Mouse (Mus musculus) lung, postnatal 25 days (tissue): ENCODE measurements at regions not wholly inside any gene's neighbourhood (a gene's known extent, or its start where the extent isn't known, plus 50 kb on each side); places are given as distances from the start of the nearest gene placed in this dataset.
"Not testable (repeated sequence)": the region's sequence is repeated elsewhere in the genome, so short reads cannot be mapped to it uniquely, and the experiment has no call there.

Experiments
- DNase-seq: peaks from one replicate; pipeline ENCODE4 v3.0.0; 2022; ENCODE audit warnings: low spot score

GRCm38 (mm10) chr12:115121899-115122298 is 925.6 kb upstream of the Zfp386 start:
- no peak for DNase-seq

DNA sequence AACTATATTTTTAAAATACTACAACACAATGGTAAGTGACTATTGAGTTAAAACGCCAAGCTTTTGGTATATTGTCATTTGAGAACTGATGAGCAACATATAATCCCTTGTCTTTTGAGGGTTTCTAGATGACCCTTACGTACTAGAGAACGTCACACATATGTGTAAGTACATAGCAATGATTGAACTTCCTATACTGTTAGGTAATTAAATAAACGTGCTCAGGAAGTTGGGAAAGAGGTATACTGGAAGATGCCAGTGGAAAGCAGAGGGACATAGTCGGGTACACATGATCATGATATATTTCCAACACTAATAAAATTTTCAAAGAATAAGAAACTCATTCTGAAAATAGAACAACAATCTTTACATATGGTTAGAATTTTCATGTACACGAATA is 914.6 kb upstream of the Zfp386 start:
- not testable (repeated sequence) for DNase-seq

DNA sequence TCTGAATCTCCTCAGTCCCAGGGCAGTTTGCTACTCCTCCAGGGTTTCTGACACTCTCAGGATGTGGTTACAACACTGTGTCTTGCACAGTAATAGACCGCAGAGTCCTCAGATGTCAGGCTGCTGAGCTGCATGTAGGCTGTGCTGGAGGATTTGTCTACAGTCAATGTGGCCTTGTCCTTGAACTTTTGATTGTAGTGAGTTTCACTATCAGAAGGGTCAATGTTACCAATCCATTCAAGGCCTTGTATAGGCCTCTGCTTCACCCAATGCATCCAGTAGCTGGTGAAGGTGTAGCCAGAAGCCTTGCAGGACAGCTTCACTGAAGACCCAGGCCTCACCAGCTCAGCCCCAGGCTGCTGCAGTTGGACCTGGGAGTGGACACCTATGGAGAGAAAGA is 902.1 kb upstream of the Zfp386 start:
- not testable (repeated sequence) for DNase-seq

DNA sequence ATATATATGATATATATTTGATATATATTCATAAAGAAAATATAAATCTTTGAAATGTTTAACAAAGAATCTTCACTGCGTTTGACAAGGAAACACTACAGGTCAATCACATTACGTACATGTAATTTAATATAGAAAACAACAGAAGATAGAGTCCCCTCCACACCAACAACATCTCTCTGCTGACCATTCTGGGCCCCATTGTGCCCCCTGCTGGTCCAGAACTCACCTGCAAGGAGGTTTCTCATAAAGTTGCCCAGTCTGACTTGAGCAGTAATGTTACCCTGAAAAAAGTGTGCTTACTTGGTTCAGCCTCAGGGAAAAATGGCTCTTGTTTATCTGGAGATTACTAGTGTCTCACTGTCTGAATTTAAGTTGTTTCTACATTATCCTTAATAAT is 901.1 kb upstream of the Zfp386 start:
- not testable (repeated sequence) for DNase-seq

GRCm38 (mm10) chr12:115151967-115152366 is 895.6 kb upstream of the Zfp386 start:
- DNase-seq, result not testable (repeated sequence)

DNA sequence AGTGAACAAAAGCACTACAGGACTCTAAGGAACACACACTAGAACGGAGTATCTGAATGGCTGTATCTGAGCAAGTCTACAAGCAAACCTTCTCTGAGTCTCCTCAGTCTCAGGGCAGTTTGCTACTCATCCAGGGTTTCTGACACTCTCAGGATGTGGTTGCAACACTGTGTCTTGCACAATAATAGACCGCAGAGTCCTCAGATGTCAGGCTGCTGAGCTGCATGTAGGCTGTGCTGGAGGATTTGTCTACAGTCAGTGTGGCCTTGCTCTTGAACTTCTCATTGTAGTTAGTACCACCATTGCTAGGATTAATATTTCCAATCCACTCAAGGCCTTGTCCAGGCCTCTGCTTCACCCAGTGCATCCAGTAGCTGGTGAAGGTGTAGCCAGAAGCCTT is 889.3 kb upstream of the Zfp386 start:
- not testable (repeated sequence) for DNase-seq

- not testable (repeated sequence) for DNase-seq
Measured at GRCm38 (mm10) chr12:115158717-115159232, 888.7 kb upstream of the Zfp386 start.

DNA sequence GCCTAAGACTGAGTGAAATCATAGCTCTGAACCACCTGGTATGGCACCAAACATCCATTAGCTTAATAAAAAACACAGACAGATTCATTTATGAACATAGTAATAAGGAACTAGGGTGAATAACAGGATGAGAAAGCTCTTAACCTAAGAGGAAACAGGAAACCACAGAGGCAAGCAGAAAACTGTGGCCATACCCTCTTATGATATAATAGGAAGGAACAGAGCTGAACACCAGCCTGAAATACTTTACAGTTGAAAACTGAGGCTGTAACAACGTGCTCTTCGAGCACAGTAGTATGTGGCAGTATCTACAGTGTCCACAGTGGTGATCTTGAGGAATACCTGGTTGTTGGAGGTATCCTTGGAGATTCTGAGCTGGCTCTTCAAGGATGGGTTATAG is 882.0 kb upstream of the Zfp386 start:
- peak; percentile 10 for DNase-seq

GRCm38 (mm10) chr12:115166006-115166405 is 881.5 kb upstream of the Zfp386 start:
- not testable (repeated sequence) for DNase-seq

GRCm38 (mm10) chr12:115193482-115194103 is 853.9 kb upstream of the Zfp386 start:
- peak; percentile 11 for DNase-seq

- no peak for DNase-seq
Measured at GRCm38 (mm10) chr12:115197322-115198117, 850.0 kb upstream of the Zfp386 start.

- DNase-seq, result not testable (repeated sequence)
Measured at GRCm38 (mm10) chr12:115207833-115208448, 839.6 kb upstream of the Zfp386 start.

DNA sequence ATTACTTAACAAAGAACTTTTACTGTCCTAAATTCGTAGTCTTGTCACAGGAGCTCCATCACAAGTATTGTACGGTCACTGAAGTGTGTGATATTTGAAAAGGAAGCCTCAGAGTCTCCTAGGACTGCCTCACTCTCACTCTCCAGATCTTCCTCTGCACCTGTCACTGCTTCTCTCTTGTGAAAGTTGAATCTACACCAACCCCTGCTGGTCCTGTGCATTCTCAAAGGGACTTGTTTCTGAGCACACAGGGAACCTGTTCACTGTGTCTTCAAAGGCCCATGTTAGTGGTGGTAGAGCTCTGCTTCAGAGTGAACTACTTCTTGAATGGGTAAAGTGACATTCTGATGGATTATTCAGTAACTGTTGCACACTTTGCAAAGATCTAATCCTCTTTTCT is 824.9 kb upstream of the Zfp386 start:
- DNase-seq, result no peak

- no peak for DNase-seq
Measured at GRCm38 (mm10) chr12:115229965-115230364, 817.6 kb upstream of the Zfp386 start.

GRCm38 (mm10) chr12:115242661-115243060 is 804.9 kb upstream of the Zfp386 start:
- not testable (repeated sequence) for DNase-seq

- DNase-seq, result not testable (repeated sequence)
Measured at GRCm38 (mm10) chr12:115247298-115247697, 800.2 kb upstream of the Zfp386 start.

DNA sequence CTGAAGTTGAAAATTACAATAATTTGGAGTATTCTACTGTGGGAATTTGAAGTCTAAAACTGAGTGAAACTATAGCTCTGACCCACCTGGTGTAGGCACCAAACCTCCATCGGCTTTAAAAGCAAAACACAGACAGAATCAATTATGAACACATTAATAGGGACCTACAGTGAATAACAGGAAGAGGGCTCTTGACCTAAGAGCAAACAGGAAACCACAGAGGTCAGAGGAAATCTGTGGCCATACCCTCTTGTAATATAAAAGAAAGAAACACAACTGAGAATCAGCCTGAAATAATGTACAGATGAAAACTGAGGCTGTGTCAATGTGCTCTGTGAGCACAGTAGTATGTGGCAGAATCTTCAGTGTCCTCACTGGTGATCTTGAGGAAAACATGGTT is 789.7 kb upstream of the Zfp386 start:
- DNase-seq, result no peak

DNA sequence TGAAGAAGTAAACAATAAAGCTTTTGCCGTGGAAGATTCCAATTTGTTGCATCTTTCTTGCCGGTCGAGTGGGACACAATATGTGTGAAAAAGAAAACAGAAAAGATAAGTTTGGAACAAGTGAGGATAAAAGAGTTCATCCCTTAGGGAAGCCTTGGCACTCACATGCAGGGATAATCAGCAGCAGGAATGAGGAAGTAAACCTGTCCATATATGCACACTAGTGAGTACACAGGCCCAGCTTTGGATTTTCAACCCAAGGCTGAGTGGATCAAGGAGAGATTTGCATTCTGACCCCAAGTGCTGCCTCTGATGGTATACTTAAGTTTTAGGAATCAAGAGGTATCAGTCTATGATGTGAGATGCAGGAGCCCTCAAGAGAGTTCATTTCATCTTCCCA is 788.8 kb upstream of the Zfp386 start:
- no peak for DNase-seq

GRCm38 (mm10) chr12:115262431-115262830 is 785.1 kb upstream of the Zfp386 start:
- DNase-seq, result not testable (repeated sequence)

- DNase-seq, result not testable (repeated sequence)
Measured at GRCm38 (mm10) chr12:115276749-115277148, 770.8 kb upstream of the Zfp386 start.

- DNase-seq, result not testable (repeated sequence)
Measured at GRCm38 (mm10) chr12:115293772-115294171, 753.8 kb upstream of the Zfp386 start.

DNA sequence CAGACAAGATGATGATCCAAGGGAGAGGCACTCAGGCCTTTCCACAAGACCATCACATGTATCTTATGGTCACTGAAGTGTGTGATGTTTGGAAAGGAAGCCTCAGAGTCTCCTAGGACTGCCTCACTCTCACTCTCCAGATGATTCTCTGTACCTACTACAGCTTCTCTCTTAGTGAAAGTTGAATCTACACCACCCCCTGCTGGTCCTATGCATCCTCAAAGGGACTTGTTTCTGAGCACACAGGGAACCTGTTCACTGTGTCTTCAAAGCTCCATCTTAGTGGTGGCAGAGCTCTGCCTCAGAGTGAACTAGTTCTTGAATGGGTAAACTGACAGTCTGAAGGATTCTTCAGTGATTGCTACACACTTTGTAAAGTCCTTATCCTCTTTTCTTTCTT is 749.5 kb upstream of the Zfp386 start:
- peak; percentile 0 for DNase-seq

DNA sequence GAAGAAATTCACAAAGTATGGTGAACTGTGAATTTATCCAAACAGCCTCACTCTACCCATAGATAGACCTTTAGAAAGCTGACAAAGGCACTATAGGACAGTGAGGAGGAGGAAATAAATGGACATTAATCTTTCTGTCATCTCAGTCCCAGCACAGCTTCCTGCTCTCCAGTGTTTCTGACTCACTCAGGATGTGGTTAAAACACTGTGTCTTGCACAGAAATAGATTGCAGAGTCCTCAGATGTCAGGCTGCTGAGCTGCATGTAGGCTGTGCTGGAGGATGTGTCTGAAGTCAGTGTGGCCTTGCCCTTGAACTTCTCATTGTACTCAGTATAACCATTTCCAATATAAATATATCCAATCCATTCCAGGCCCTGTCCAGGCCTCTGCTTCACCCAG is 735.6 kb upstream of the Zfp386 start:
- no peak for DNase-seq
